Mouse (Mus musculus): ENCODE data around the gene B230219D22Rik. TPM values are rescaled to one million over a fixed set of nuclear protein-coding genes. Genes with fewer than 3 reads are reported as not detected.

Gene B230219D22Rik
- polyA plus RNA-seq, 1 experiment from 2014 or later: 75.4 TPM

DNA sequence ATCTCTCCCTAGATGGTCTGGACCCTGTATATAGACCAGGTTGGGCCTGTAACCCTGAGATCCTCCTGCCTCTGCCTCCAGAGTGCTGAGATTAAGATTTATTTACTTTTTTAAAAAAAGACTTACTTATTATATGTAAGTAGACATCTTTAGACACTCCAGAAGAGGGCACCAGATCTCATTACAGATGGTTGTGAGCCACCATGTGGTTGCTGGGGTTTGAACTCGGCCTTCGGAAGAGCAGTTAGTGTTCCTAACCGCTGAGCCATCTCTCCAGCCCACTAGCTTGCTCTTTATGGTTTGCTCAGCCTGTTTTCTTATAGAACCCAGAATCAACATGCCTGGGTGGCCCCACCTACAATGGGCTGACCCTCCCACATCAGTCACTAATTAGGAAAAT lies 19.9 kb downstream of the B230219D22Rik start:
- no peak overlapping the region for H3K4me2 ChIP-seq (ENCODE audit: low read length)
- no peak overlapping the region for H3K4me3 ChIP-seq (ENCODE audit: control insufficient read depth in 1 of 2, insufficient read depth in 1 of 2, low read depth in 1 of 2, low read length in 2 of 2)
- H3K9ac ChIP-seq (ENCODE audit: low read length): no peak overlapping the region
- peaks cover 2 to 8% of the 10 kb centered on the region in 2 experiments; a peak in 2 of 4 replicates for H3K4me1 ChIP-seq (ENCODE audit: control insufficient read depth in 2 of 2, insufficient read depth in 2 of 2, low read length in 2 of 2)
- ATAC-seq (ENCODE audit: insufficient number of reproducible peaks, insufficient read depth, low FRiP score, low read depth): no peak
- H3K27me3 ChIP-seq (ENCODE audit: control insufficient read depth, insufficient read depth, low read length): no peaks in the 10 kb centered on the region
- no peak overlapping the region for H3K27ac ChIP-seq (replicated peaks in 1 of 2; ENCODE audit: control insufficient read depth in 1 of 2, insufficient read depth in 1 of 2, low read depth in 2 of 2, low read length in 2 of 2)
- WGBS: 93% methylated on average over 3 of the region's 3 CpGs
- no peaks in the 10 kb centered on the region for H3K9me3 ChIP-seq (ENCODE audit: control insufficient read depth, low read length)
- H3K36me3 ChIP-seq (ENCODE audit: control insufficient read depth, insufficient read depth, low read length): peaks cover 4% of the 10 kb centered on the region; the same call in 1 of the 2 replicates

DNA sequence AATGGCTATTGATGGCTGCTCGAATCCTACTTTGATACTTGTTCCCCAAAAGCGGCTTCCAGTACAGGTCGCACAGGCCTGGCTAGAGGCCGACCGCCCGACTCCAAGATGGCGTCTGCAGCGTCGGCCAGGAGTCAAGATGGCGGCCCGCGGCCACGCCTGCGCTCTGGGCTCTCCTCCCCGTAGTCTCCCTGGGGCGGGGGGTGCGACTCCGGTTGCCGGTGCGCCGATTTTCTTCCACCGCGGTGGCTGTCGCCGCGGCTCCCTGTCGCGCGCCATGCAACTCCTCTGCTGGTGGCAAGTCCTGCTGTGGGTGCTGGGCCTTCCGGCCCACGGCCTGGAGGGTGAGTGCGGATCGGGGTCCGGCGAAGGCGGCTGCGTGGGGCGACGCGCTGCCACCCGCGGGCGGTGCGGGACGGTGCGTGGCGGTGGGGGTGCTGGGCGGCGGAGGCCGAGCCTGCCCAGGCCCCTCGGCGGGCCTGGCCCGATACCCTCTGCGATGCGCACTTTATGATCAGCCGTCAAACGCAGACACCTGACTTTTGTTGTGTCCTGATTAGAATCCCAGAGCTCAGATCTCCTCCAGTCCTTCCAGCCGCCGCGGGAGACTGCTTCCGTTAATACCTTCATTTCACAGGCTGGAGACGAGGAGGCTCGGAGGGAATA lies 21.7 kb downstream of the B230219D22Rik start, which contains the start of gene Txndc15:
Gene Txndc15 (plus strand): TSS at position 150 of the 666 bp plus-strand sequence.
- Histone ChIP-seq H3K4me2 (ENCODE audit: low read length) (peak within 1 kb of the TSS; percentile 74), H3K9ac (ENCODE audit: low read length) (peak within 1 kb of the TSS; percentile 84), H3K27me3 (ENCODE audit: control insufficient read depth, insufficient read depth, low read length) (no peaks in the 10 kb centered on the region), H3K4me3 (ENCODE audit: control insufficient read depth in 1 of 2, insufficient read depth in 1 of 2, low read depth in 1 of 2, low read length in 2 of 2) (peak within 1 kb of the TSS; percentile 62 to 90), H3K36me3 (ENCODE audit: control insufficient read depth, insufficient read depth, low read length) (peaks cover 22% of the 10 kb centered on the region), H3K27ac (replicated peaks in 1 of 2; ENCODE audit: control insufficient read depth in 1 of 2, insufficient read depth in 1 of 2, low read depth in 2 of 2, low read length in 2 of 2) (peak within 1 kb of the TSS; percentile 74 to 75), H3K9me3 (ENCODE audit: control insufficient read depth, low read length) (no peaks in the 10 kb centered on the region), H3K4me1 (ENCODE audit: control insufficient read depth in 2 of 2, insufficient read depth in 2 of 2, low read length in 2 of 2) (peaks cover 2 to 5% of the 10 kb centered on the region in 2 experiments; a peak in 2 of 4 replicates)
- ATAC-seq (ENCODE audit: insufficient number of reproducible peaks, insufficient read depth, low FRiP score, low read depth): peak; percentile 93
- WGBS: under 1% methylated on average over 63 of the region's 63 CpGs

DNA sequence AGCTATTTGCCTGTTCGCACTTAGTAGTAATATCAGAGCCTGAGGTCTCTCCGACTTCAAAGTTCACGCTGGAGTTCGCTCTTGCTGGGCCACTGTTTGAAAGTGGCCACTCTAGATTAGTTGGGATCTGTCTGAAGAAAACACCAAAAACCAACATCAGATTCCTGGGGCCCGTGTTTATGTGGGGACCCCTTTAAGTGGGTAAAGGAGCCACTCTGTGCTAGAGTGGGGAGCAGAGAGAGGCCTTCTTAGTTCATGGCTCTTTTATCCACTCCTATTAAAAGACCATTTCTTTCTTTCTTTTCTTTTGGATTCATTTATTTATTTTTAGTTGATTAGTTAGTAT lies 22.2 kb downstream of the B230219D22Rik start:
- no peak for ATAC-seq (ENCODE audit: insufficient number of reproducible peaks, insufficient read depth, low FRiP score, low read depth)
- 3% methylated on average over 5 of the region's 5 CpGs for WGBS
- H3K4me1 ChIP-seq (ENCODE audit: control insufficient read depth in 2 of 2, insufficient read depth in 2 of 2, low read length in 2 of 2): peaks cover 2 to 5% of the 10 kb centered on the region in 2 experiments; a peak in 2 of 4 replicates

DNA sequence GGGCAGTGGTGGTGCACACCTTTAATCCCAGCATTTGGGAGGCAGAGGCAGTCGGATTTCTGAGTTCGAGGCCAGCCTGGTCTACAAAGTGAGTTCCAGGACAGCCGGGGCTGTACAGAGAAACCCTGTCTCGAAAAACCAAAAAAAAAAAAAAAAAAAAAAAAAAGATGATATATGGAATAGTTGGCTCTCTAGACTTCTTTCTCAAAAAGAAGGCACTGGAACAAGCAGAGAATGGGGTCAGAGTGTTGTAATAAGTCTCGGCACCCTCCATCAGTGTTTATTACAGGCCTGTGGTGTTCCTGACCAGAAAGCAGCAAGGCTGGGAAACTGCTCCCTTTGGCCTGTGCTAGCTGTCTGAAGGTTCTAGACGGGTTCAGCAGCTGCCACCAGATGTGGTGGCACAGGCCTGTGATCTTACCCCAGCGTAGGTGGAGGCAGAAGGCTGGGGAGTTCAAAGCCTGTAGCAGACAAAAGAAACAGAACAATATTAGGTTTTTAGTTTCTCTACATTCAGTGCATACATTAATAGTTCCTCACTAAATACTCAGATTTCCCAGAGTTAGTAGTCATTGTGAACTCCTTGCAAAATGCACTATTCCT lies 23.1 kb downstream of the B230219D22Rik start:
- no peak for ATAC-seq (ENCODE audit: insufficient number of reproducible peaks, insufficient read depth, low FRiP score, low read depth)
- Histone ChIP-seq H3K36me3 (ENCODE audit: control insufficient read depth, insufficient read depth, low read length) (peaks cover 31% of the 10 kb centered on the region), H3K9ac (ENCODE audit: low read length) (no peak overlapping the region; the same call in 1 of the 2 replicates), H3K27ac (replicated peaks in 1 of 2; ENCODE audit: control insufficient read depth in 1 of 2, insufficient read depth in 1 of 2, low read depth in 2 of 2, low read length in 2 of 2) (no peak overlapping the region), H3K4me1 (ENCODE audit: control insufficient read depth in 2 of 2, insufficient read depth in 2 of 2, low read length in 2 of 2) (peaks cover 2 to 5% of the 10 kb centered on the region in 2 experiments; a peak in 2 of 4 replicates), H3K9me3 (ENCODE audit: control insufficient read depth, low read length) (no peaks in the 10 kb centered on the region), H3K4me2 (ENCODE audit: low read length) (no peak overlapping the region), H3K4me3 (ENCODE audit: control insufficient read depth in 1 of 2, insufficient read depth in 1 of 2, low read depth in 1 of 2, low read length in 2 of 2) (no peak overlapping the region), H3K27me3 (ENCODE audit: control insufficient read depth, insufficient read depth, low read length) (no peaks in the 10 kb centered on the region)
- 94% methylated on average over 7 of the region's 7 CpGs for WGBS

More for the DNA sequence above, 22.2 kb downstream of the B230219D22Rik start:
- Histone ChIP-seq H3K9ac (ENCODE audit: low read length) (peak overlapping the region; percentile 84), H3K27me3 (ENCODE audit: control insufficient read depth, insufficient read depth, low read length) (no peaks in the 10 kb centered on the region), H3K4me3 (ENCODE audit: control insufficient read depth in 1 of 2, insufficient read depth in 1 of 2, low read depth in 1 of 2, low read length in 2 of 2) (peak overlapping the region; percentile 62 to 90), H3K9me3 (ENCODE audit: control insufficient read depth, low read length) (no peaks in the 10 kb centered on the region), H3K4me2 (ENCODE audit: low read length) (peak overlapping the region; percentile 74), H3K27ac (replicated peaks in 1 of 2; ENCODE audit: control insufficient read depth in 1 of 2, insufficient read depth in 1 of 2, low read depth in 2 of 2, low read length in 2 of 2) (peak overlapping the region; percentile 74 to 75), H3K36me3 (ENCODE audit: control insufficient read depth, insufficient read depth, low read length) (peaks cover 26% of the 10 kb centered on the region)

DNA sequence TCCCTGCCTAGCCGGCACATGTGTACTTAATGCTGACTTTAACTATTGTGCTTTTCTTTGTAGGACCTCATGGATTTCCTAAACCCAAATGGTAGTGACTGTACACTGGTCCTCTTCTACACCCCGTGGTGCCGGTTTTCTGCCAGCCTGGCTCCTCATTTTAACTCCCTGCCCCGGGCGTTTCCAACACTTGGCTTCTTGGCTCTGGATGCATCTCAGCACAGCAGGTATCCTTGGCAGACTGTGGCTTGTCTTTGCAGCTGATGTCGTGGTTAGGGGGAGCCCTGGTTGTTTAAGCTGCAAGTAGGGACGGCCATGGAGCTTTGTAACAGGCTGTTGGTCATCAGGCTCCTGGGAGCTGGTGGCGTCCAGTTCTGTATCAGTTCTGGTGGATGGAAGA lies 28.6 kb downstream of the B230219D22Rik start:
- WGBS: 72% methylated on average over 8 of the region's 8 CpGs
- Histone ChIP-seq H3K4me2 (ENCODE audit: low read length) (no peak overlapping the region), H3K27me3 (ENCODE audit: control insufficient read depth, insufficient read depth, low read length) (no peaks in the 10 kb centered on the region), H3K4me1 (ENCODE audit: control insufficient read depth in 2 of 2, insufficient read depth in 2 of 2, low read length in 2 of 2) (no peaks in the 10 kb centered on the region), H3K9ac (ENCODE audit: low read length) (no peak overlapping the region), H3K27ac (replicated peaks in 1 of 2; ENCODE audit: control insufficient read depth in 1 of 2, insufficient read depth in 1 of 2, low read depth in 2 of 2, low read length in 2 of 2) (no peak overlapping the region), H3K4me3 (ENCODE audit: control insufficient read depth in 1 of 2, insufficient read depth in 1 of 2, low read depth in 1 of 2, low read length in 2 of 2) (no peak overlapping the region), H3K9me3 (ENCODE audit: control insufficient read depth, low read length) (no peaks in the 10 kb centered on the region), H3K36me3 (ENCODE audit: control insufficient read depth, insufficient read depth, low read length) (peaks cover 73% of the 10 kb centered on the region)
- no peak for ATAC-seq (ENCODE audit: insufficient number of reproducible peaks, insufficient read depth, low FRiP score, low read depth)

DNA sequence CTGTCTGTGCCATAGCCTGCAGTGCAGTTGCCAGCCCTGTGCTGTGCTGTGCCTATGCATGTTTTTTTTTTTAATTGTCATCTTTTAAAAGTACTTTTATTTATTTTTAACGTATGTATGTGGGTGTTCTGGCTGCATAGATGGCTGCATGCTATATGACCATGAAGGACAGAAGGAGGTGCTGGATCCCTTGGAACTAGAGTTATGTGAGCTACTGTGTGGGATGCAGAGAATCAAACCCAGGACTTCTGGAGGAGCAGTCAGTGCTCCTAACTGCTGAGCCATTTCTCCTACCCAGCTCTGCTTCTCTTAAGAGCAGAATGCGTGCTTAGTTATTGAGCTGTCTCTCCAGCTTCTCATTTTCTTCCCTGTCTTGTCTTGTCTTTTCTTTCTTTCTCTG lies 29.1 kb downstream of the B230219D22Rik start:
- no peaks in the 10 kb centered on the region for H3K9me3 ChIP-seq (ENCODE audit: control insufficient read depth, low read length)
- no peak overlapping the region for H3K27ac ChIP-seq (replicated peaks in 1 of 2; ENCODE audit: control insufficient read depth in 1 of 2, insufficient read depth in 1 of 2, low read depth in 2 of 2, low read length in 2 of 2)
- no peaks in the 10 kb centered on the region for H3K27me3 ChIP-seq (ENCODE audit: control insufficient read depth, insufficient read depth, low read length)
- WGBS: 90% methylated on average over 2 of the region's 2 CpGs
- H3K36me3 ChIP-seq (ENCODE audit: control insufficient read depth, insufficient read depth, low read length): peaks cover 73% of the 10 kb centered on the region
- no peak overlapping the region for H3K9ac ChIP-seq (ENCODE audit: low read length)
- H3K4me2 ChIP-seq (ENCODE audit: low read length): no peak overlapping the region
- ATAC-seq (ENCODE audit: insufficient number of reproducible peaks, insufficient read depth, low FRiP score, low read depth): no peak
- no peaks in the 10 kb centered on the region for H3K4me1 ChIP-seq (ENCODE audit: control insufficient read depth in 2 of 2, insufficient read depth in 2 of 2, low read length in 2 of 2)
- H3K4me3 ChIP-seq (ENCODE audit: control insufficient read depth in 1 of 2, insufficient read depth in 1 of 2, low read depth in 1 of 2, low read length in 2 of 2): no peak overlapping the region

DNA sequence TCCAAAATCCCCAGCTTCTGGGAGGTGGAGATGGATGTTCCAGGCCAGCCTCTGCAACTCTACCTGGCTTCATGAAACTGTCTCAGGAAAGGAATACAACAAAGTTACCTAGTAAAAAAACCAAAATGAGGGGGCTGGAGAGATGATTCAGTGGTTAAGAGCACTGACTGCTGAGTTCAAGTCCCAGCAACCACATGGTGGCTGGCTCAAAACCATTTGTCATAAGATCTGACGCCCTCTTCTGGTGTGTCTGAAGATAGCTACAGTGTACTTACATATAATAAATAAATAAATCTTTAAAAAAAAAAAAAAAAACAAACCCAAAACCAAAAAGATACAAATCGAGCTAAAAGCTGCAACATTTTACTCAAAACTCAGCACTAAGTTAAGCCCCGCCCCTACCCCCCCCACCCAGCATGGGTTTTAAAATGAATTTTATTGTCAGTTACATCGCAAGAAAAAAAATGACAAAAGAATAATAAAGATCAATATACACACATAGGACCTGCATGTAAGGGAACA lies 33.7 kb downstream of the B230219D22Rik start:
- no peaks in the 10 kb centered on the region for H3K4me1 ChIP-seq (ENCODE audit: control insufficient read depth in 2 of 2, insufficient read depth in 2 of 2, low read length in 2 of 2)
- peak overlapping the region; percentile 96 to 98 for H3K27ac ChIP-seq (replicated peaks in 1 of 2; ENCODE audit: control insufficient read depth in 1 of 2, insufficient read depth in 1 of 2, low read depth in 2 of 2, low read length in 2 of 2)
- H3K27me3 ChIP-seq (ENCODE audit: control insufficient read depth, insufficient read depth, low read length): no peaks in the 10 kb centered on the region
- WGBS: 5% methylated on average over 4 of the region's 4 CpGs
- no peak for ATAC-seq (ENCODE audit: insufficient number of reproducible peaks, insufficient read depth, low FRiP score, low read depth)
- H3K9ac ChIP-seq (ENCODE audit: low read length): peak overlapping the region; percentile 86
- peak overlapping the region; percentile 71 for H3K4me2 ChIP-seq (ENCODE audit: low read length)
- no peaks in the 10 kb centered on the region for H3K9me3 ChIP-seq (ENCODE audit: control insufficient read depth, low read length)
- H3K4me3 ChIP-seq (ENCODE audit: control insufficient read depth in 1 of 2, insufficient read depth in 1 of 2, low read depth in 1 of 2, low read length in 2 of 2): peak overlapping the region; percentile 54 to 58
- peaks cover 35% of the 10 kb centered on the region for H3K36me3 ChIP-seq (ENCODE audit: control insufficient read depth, insufficient read depth, low read length)

All from heart, embryonic 14.5 days (tissue).